Mouse (Mus musculus): ENCODE results near the gene Lamb3.

The Lamb3 gene

GRCm38 (mm10) chr1:193207503-193207902, at the start of gene Lamb3:
TSS of gene Lamb3 (plus strand) at chr1:193207699.
- DNase-seq (ENCODE audit: low read depth, low spot score), result no peak

- no peak for DNase-seq (ENCODE audit: low read depth, low spot score)
These were observed 48.3 kb upstream of the Lamb3 start for GRCm38 (mm10) chr1:193159163-193159562.

- no peak for DNase-seq (ENCODE audit: low read depth, low spot score)
These were observed 47.9 kb upstream of the Lamb3 start for GRCm38 (mm10) chr1:193159613-193160012.

- DNase-seq (ENCODE audit: low read depth, low spot score), result peak; percentile 75
These were observed 47.0 kb upstream of the Lamb3 start for GRCm38 (mm10) chr1:193160317-193161032.

- DNase-seq (ENCODE audit: low read depth, low spot score), result no peak
These were observed 39.8 kb upstream of the Lamb3 start, which contains the start of gene A130010J15Rik for GRCm38 (mm10) chr1:193167746-193168145. TSS of gene A130010J15Rik (plus strand) at chr1:193168046.

- DNase-seq (ENCODE audit: low read depth, low spot score), result no peak
These were observed 38.3 kb upstream of the Lamb3 start for GRCm38 (mm10) chr1:193169228-193169627.

- peak; percentile 45 for DNase-seq (ENCODE audit: low read depth, low spot score)
These were observed 37.6 kb upstream of the Lamb3 start for GRCm38 (mm10) chr1:193169856-193170255.

- DNase-seq (ENCODE audit: low read depth, low spot score), result peak; percentile 99
These were observed 34.3 kb upstream of the Lamb3 start for GRCm38 (mm10) chr1:193172991-193173809.

GRCm38 (mm10) chr1:193173810-193174129, 33.7 kb upstream of the Lamb3 start:
- no peak for DNase-seq (ENCODE audit: low read depth, low spot score)

GRCm38 (mm10) chr1:193174143-193174733, 33.3 kb upstream of the Lamb3 start:
- DNase-seq (ENCODE audit: low read depth, low spot score), result peak; percentile 35

- no peak for DNase-seq (ENCODE audit: low read depth, low spot score)
These were observed 26.4 kb upstream of the Lamb3 start for GRCm38 (mm10) chr1:193181104-193181503.

- DNase-seq (ENCODE audit: low read depth, low spot score), result no peak
These were observed 19.2 kb upstream of the Lamb3 start for GRCm38 (mm10) chr1:193188257-193188656.

GRCm38 (mm10) chr1:193189151-193189621, 18.3 kb upstream of the Lamb3 start:
- DNase-seq (ENCODE audit: low read depth, low spot score), result peak; percentile 7

- no peak for DNase-seq (ENCODE audit: low read depth, low spot score)
These were observed 17.7 kb upstream of the Lamb3 start for GRCm38 (mm10) chr1:193189771-193190170.

GRCm38 (mm10) chr1:193191675-193192283, 15.7 kb upstream of the Lamb3 start:
- no peak for DNase-seq (ENCODE audit: low read depth, low spot score)

- DNase-seq (ENCODE audit: low read depth, low spot score), result no peak
These were observed 12.9 kb upstream of the Lamb3 start for GRCm38 (mm10) chr1:193194416-193195140.

GRCm38 (mm10) chr1:193195169-193195810, 12.2 kb upstream of the Lamb3 start:
- no peak for DNase-seq (ENCODE audit: low read depth, low spot score)

- DNase-seq (ENCODE audit: low read depth, low spot score), result no peak
These were observed 9.8 kb upstream of the Lamb3 start for GRCm38 (mm10) chr1:193197494-193198205.

GRCm38 (mm10) chr1:193198312-193198711, 9.2 kb upstream of the Lamb3 start:
- no peak for DNase-seq (ENCODE audit: low read depth, low spot score)

All from R1 (cell line).